Mouse (Mus musculus) lung, postnatal 14 days (tissue): ENCODE data around the gene Kcnk5.

Experiments
- DNase-seq: peaks from one replicate; pipeline ENCODE4 v3.0.0; 2021

Kcnk5 gene

DNA sequence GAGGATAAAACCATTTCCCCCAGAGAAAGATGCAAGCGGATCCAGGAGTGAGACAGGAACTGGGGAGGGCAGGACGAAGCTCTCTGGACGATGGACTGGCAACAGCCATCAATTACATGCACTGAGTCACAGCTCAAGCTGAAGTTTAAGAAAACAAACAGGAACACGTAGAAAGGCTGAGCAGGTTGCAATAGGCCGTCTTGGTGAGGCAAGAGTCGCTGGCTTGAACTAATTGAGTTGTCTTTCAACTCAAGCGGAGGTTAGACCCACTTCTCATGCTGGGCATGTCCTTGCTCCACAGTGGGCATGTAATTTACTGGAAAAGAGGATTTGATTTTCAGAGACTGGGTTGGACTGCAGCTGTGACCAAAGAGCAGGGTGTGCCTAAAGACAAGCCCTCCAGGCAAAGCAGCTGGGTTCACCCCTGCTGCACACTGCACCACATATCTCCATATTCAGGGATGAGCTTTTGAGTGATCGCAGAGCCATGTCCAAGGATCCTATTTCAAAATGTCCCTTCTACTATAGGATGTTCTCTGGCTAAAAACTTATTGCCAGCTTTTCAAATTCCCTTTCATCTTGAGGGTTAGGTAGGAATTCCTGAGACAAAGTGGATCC is 19.6 kb upstream of the Kcnk5 start:
- no peak for DNase-seq

DNA sequence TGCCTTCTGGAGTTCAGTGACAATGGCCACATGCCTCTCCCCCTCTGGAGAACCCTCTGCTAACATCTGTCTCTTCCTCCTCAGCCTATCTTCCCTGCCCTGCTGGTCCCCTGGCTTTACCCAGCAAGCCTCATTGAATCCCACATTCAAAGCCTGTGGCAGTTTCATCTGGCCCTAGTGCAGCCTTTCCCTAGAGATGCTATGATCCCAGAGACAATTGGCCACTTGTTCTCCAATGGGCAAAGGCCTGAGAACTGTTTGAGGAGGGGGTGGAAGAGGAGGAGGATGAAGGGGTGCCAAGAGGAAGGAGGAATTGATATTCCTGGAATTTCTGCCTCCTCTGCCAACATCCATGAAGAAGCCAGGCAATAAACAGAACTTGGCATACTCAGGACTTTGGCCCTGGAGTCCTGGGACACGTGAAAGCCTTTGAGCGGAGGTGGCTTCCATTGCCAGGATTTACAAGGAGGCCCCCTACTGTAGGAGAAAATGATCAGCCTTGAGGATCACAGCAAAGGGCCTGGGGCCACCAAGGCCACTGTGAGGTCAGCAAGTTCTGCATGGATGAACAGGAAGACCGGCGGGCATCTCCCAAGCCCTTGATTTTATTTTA is 11.6 kb upstream of the Kcnk5 start:
- DNase-seq, result no peak

DNA sequence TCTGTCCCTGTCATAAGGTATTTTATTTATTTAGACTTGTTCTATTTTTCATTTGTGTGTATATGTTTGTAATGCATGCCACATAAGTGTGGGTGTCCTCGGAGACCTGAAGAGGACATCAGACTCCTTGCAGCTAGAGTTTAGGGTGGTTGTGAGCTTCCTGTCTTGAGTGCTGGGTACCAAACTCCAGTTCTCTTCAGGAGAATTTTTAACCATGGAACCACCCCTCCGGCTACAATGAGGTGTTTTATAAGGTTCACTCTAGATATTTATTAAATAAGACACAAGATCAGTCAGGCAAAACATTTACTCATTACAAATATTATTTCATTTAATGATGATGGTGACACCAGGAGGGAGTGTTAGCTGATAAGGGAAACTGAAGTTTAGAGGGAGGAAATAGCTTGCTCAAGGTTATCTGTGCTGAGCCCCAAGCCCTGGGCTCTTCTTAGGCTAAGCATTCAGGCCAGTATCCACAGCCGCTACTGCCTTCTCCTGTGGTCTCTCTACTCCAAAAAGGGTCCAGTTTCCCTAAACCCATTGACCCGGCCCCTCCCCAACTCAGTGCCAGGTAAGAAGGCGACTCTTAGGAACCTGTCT is 9.6 kb upstream of the Kcnk5 start:
- DNase-seq, result no peak

DNA sequence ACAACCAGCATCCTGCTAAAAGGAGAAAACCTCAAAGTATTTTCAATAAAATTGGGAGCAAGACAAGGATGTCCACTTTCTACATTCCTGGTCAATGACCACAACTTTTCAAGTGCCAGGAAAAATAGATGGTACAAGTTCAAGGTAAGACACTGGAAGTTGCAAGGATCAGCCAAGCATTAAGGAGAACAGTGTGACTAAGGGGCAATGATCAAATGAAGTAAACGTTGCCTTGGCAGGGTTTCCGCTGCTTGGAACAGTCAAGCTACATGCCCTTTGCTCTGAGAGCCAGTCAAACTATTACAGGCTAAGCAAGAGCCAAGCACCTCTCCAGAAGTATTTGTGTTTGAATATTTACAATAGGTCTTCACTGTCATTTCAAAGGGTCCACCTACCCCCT is 8.1 kb upstream of the Kcnk5 start:
- DNase-seq, result no peak

DNA sequence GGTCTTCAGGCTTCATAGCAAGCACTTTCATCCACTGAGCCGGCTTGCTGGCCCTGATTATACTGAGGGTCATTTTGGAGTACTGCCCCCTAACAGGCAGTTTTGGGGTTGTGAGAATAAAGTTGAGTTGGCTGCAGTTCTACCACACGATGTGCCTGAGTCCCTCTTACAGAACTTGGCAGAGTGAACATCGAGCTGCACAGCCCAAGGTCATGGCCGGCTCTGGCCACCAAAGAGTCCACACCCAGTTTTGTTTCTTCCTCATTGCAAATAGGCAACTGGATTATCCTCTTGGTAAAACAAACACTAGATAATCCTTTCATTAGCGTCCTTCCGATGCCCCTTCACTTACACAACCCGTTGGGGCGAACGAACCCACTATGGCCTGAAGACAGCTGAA is 3.8 kb upstream of the Kcnk5 start:
- DNase-seq, result no peak

DNA sequence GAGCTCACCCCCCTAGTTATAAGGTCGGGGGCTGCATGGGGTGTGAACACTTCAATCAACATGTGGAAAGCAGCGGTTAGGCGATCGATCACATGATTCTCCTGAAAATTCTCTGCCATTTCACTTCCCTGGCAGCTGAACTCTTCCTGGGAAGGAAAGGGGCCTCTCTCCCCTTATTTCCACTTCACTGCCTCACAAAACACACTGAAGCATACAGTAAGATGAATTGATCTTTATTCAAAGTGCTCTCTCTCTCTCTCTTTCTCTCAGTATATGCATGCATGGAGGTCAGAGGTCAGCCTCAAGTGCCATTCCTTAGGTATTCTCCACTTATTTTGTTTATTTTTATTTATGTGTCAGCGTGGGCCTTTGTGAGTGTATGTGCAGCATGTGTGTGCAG is 2.1 kb upstream of the Kcnk5 start:
- DNase-seq, result no peak

DNA sequence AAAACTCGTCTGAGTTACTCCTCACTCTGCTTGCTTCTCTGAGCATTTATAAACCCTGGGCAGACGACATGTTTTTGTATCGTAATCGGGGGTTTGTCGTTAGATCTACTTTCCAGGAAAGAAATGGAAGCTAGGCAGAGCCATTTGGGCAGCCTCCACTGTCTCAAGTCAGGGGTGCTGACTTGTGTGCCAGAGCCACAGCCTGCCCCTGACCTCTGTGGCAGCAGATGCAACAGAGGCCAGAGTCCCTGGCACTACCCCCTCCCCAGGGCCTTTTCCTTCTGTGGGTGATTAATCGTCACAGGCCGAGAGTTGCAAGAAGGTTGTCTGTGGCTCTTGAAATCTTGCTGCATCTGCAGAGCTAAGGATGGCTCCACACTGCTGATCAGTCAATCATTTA is 987 bp upstream of the Kcnk5 start:
- no peak for DNase-seq

DNA sequence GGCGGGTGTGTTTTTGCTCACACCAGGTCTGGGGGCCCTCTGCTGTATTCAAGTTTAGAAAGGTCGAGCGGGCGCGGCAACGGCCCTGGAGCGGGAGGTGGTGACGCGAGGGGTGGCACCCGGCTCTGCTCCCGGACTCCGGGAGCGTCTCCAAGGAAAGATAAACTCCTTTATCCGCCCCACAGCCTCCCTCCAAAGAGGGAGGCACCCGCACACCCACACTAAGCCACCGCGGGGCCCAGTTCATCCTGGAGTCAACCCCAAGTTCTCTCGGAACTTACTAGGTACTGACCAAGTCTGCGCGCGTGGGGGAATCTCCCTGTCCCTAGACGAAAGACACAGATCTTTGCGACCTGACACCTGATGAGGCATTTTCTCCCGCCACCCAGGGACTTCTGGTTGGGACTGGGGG is 852 bp downstream of the Kcnk5 start:
- peak; percentile 55 for DNase-seq

DNA sequence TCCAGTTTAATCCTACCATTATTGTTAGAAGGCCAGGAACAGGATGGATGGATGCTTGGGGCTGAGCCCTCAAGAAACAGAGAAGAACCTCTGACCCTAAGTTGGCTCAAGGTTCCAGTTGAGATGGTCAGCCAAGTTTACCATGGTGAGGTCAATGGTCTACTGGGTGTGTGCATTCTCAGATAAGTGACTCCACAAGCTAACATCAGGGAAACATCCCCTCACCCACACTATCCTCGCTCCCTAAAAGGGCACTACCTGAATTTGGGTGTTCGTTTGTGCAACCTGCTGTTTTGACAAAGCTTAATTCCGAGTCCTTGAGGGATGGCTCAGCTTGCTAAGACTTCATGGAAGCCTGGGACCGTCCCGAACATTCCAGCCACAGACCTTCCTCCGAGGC is 1.3 kb downstream of the Kcnk5 start:
- DNase-seq, result no peak

DNA sequence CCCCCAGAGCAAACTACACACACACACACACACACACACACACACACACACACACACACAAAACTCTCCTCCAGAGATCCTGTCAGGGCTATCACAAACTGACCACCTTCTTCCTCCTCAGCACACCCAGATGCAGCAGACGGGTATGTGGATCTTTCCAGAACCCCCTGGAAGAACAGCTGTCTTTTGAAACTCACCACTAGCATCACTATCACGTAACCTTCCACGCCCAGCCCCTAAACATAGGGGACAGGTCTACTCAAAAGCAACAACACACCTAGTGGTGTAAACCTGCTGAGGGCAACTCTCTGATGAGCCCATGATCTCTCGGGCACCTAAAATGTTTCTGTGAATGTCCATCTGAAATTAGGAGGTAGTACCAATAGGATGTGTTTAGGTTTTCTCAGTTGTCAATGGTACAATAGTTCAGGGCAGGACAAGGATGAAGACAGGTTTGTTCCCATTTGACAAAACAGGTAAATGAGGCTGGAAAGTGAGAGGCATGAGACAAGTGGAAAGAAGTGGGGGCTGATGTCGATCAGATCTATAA is 1.8 kb downstream of the Kcnk5 start:
- no peak for DNase-seq

DNA sequence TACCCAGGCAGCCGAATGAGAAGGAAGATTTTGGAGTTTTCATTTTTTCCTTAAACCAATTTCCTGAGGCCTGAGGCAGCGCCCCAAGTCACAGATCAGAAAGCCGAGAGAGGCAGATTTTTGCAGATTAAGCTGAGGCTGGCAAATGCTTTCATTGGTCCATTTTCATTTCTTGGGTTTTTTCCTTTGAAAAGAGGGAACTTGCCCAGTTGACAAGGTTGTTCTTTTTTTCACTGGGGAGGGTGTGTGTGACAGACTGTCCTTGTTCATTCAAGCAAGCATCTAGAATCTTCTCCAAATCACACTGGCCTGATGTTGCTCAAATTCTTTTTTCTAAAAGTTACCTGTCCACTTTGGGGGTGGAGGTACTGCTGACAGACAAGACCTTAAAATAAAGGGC is 2.5 kb downstream of the Kcnk5 start:
- DNase-seq, result no peak

DNA sequence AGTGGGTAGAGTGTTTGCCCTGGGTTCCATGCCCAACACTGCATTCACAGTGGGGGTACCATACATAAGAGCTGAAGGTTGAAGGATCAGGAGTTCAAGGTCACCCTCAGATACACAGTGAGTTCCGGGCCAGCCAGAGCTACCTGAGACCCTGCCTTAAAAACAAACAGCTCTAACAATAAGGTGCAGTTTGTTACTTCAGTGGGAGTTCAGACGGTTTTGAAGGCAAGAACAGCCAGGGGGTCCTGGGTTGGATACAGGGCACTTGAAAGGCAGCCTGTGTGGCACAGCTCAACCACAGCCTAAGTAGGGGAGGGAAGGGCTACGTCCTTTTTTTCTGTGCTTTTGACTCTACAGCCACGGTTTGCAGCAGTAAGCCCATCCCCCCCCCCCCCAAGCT is 3.0 kb downstream of the Kcnk5 start:
- no peak for DNase-seq

DNA sequence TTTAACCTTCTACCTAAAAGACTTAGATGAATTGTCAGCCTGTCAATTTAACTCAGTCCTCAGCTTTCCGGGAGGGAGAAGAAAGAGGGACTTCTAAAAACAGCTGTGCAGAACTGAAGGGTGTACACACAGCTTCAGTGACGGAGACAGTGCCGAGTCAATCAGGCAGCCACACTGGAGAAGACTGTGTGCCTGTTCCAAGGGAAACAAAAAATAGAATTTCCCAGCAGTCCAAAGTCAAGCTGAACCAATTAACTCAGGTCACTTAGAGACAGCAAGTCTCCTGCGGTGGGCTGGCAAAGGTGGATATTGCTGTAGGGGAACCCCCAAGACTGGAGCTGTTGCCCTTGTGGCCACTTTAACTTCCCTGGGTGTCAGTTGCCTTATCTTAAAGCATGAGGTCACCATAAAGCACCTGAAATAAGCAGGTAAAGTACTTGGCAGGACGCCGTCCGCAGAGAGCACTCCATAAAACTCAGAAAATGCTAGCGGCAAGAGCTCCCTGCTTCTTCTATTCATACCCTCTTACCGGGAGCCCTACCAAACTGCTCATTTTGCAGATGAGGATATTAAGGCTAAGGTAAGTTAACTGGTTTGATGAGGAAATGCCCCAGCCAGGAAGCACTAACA is 4.0 kb downstream of the Kcnk5 start:
- peak; percentile 53 for DNase-seq

DNA sequence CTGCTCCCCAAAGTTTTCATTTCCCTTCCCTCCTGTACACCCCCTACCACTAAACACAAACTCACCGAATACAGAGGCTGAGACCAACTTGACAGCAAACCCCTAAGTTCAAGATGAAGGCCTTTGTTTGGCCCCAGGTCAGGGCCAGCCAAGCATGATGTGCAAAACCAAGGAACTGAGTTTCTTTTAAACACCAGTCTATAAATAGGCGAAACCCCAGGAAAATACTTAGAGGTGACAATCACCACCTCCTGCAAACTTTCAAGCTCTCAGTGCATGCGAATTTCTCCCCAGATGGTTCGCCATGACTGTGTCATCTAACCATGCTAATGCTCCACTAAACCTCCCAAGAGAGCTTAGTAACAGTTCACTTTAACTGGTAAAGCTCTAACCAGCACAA is 5.9 kb downstream of the Kcnk5 start:
- DNase-seq, result no peak

DNA sequence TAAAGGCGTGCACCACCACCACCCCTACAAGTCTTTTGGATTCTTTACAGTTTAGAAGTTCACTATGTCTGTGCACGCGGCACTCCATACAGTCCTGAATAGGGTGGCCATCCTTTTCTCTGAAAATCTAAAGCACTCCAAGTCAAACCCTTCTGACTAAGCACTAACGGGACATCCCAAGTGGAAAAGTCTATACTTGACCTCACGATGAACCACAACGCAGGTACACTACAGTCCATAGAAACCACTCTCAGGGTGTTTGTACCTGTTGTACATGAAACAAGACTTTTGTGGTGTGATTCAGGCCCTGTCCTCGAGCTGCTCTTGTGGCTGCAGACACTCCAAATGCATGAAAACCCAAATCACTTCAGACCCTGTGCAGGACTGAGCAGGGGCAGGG is 6.5 kb downstream of the Kcnk5 start:
- no peak for DNase-seq

DNA sequence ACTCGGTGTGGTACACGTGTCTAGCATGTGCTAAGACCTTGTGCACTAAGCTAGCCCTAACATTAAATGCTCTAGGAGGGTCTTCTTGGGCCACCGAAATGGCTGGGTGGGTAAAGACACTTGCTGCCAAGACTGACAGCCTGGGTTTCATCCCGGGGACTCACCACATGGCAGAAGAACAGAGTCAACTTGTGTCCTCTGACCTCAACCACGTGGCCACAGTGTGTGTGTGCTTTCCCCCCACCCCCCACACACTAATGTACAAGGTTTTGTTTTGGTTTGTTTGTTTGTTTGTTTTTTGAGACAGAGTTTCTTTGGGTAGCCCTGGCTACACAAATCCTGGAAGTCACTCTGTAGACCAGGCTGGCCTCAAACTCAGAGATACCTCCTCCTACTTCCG is 6.9 kb downstream of the Kcnk5 start:
- DNase-seq, result no peak

DNA sequence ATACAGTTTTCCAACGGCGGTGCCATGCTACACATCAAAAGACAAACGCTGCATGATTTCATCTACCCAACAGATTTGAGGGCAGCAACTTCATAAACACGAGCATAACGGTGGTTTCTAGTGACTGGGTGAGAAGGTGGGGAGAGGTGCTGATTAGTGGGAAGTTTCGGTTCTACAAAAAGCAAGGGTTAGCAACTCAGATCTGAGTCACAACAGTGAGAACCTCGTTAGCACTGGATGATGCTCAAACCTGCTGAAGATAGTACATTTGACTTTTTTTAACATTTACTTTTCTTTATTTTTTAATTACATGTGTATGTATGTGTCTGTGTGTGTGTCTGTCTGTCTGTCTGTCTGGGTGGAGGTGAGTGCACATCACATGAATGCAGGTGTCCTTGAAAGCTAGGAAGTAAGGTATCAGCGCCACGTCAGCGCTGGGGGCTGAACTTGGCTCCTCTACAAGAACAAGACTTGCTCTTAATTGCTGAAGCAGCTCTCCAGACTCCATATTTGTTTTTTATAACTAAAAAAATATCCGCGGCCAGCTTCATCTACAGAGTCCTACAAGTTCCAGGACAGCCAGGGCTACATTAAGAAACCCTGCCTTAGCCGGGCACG is 7.6 kb downstream of the Kcnk5 start:
- no peak for DNase-seq

DNA sequence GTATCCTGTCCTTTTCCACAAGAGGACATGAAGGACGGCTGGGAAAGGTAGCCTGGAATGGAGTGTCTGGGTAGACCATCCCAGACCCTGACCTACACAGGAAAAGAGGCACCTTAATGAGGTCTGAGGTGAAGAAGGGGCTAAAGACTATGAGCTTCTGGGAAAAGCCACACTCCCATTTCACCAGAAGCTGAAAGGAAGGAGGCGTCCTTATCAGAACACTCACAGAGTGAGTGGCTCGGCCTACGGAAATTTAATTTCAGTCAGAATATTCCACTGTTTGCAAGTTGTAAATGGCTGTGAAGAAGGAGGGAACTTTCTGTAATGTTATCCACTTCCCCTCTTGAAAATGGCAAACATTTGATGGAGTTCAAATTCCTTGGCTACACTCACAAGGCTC is 8.7 kb downstream of the Kcnk5 start:
- no peak for DNase-seq

DNA sequence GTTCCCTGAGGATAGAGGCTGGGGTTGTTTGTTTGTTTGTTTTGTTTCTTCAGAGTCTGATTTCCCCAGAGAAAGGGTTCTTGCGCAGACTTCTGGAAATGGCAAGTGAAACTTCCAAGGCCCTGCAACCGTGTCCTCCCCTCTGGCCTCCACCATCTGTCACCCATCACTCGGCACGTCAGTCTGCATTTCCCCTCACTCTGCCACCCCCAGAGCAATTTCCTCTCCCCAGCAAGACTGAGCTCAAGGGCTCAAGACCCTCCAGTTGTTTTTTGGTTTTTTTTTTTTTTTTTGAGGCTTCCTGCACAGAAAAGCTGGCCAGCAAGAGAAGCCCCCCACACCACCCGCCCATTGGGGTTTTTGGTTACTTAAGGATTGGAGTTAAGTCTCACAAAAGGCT is 9.1 kb downstream of the Kcnk5 start:
- peak; percentile 61 for DNase-seq

DNA sequence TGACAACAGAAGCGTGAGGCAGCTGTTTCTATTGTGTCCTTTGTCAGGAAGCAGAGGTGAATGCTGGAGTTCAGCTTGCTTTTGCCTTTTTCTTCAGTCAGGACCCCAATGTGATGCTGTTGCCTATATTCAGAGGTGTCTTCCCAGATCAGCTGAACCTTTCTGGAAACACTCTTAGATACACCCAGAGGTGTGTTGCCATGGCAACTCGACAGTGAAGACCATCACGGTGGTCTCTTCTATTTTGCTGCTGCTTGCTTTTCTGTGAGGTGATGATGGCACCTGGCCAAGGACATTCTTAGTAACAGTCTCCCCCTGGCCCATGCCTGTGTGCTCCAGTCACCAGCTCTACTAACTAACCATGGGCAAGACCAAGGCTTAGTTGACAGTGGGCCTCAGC is 9.8 kb downstream of the Kcnk5 start:
- DNase-seq, result no peak

DNA sequence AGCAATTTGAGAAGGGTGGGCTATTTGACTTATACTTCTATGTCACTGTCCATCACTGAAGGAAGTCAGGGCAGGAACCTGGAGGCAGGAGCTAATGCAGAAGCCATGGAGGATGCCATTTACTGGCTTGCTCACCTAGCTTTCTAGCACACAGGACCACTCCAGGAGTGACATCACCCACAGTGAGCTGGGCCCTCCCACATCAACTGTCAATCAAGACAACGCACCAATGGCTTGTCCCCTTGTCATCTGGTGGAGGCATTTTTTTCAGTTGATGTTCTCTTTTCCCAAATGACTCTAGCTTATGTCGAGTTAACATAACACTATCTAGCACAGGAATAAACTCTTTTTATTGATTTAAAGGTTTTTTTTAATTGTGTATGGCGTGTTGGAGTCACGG is 12.4 kb downstream of the Kcnk5 start:
- no peak for DNase-seq

DNA sequence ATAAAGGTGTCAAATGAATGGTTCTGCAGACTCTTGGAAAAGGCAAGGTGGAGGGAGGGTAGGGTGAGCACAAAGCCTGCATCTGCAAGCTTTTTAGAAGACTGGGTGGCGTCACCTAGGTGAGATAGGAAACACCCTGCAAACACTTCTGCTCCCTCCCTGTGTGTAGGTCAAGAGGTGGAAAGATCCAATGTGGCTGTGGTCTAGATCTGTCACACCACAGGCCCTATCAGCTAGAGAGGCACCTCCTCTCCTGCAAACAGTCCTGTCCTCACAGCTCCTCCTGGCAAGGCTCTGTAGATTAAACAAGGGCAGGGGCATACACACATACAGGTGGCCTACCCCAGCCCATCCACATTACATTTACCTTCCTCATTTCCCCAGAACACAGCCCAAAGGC is 13.1 kb downstream of the Kcnk5 start:
- no peak for DNase-seq

DNA sequence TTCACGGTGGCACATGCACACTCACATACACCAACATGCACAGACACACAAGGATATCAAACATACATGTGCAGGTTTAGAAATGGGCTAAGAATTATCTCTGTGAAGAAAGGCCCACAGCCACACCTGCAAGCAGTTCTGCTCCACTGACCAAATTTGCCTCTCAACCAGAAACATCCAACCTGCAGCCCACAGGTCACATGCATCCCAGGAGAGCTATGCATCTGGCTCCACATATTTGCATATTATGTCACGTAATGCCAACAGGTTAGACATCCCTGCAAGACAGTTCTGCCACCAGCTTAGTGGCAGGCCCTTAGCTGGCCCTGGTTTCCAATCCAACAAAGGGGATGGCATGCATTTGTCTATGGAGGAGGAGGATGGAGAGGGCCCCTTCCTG is 13.6 kb downstream of the Kcnk5 start:
- DNase-seq, result no peak

DNA sequence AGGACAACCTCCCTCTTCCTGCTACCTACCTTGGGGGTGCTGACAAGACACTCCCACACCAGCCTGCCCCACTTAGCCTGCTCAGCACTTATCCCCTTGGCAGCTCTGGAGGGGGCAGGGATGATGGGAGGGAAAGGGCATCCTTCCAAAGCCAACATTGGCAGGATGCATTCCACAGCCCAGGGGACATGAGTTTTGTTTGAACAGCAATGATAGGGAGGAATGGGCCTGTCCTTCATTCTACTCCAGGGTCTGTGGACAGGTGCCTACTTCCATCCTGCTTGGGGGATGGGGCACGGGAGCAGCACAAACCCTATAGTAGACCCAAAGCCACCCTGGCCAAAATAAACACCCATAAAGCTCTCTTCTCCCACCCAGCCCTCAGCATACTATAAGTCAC is 16.2 kb downstream of the Kcnk5 start:
- DNase-seq, result peak; percentile 52
